Mouse (Mus musculus): ENCODE data around the gene Serinc4.

DNA sequence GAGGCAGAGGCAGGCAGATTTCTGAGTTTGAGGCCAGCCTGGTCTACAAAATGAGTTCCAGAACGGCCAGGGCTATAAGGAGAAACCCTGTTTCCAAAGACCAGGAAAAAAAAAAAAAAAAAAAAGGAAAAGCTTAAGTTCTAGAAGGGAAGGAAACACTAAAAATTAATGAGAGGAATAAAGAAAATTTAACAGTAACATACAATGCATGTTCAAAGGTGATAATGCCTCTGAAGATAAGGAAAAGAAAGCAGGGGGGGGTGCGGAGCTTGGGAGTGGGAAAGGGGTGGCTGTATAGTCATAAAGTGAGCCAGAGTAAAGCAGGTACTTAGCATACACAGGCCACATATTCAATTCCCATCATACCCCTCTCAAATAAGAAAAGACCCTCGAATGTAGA lies 11.5 kb downstream of the Serinc4 start:
- TF ChIP-seq POLR2A (IDR thresholded peaks at IDR 0.05; ENCODE audit: low read depth, low read length) (no peak), CTCF (IDR thresholded peaks at IDR 0.05; ENCODE audit: borderline replicate concordance, insufficient read depth, low read length) (no peak)

Measured in embryonic fibroblast, embryonic 13.5 days (primary cell).